Mouse (Mus musculus) neural tube, embryonic 12.5 days (tissue): Measurements from ENCODE around the gene Atp6v0a4. TPM values are rescaled to one million over a fixed set of nuclear protein-coding genes. Genes with fewer than 3 reads are reported as not detected.

Experiments
- ATAC-seq: fragments of 200-750 bp; cut with Nextera tagmentation; 2 replicates; pipeline ENCODE4 v1.8.0; 2017; ENCODE audit warnings: low read depth, mild to moderate bottlenecking, moderate TSS enrichment, moderate library complexity; ENCODE audit not compliant: low FRiP score
- H3K27ac ChIP-seq: fragments of 300-500 bp; sonication (generic); 2 replicates; pipeline ENCODE4 v1.5.1; 2016
- H3K27me3 ChIP-seq: fragments of 300-500 bp; sonication (generic); replicated peaks from 2 replicates; pipeline ENCODE4 v1.6.1; 2016; ENCODE audit warnings: mild to moderate bottlenecking
- H3K36me3 ChIP-seq: fragments of 300-500 bp; sonication (generic); 2 replicates; pipeline ENCODE4 v1.6.1; 2016; ENCODE audit warnings: mild to moderate bottlenecking
- H3K4me1 ChIP-seq: fragments of 300-500 bp; sonication (generic); 2 replicates; pipeline ENCODE4 v1.6.1; 2016
- H3K4me2 ChIP-seq: fragments of 300-500 bp; sonication (generic); replicated peaks from 2 replicates; pipeline ENCODE4 v1.6.1; 2016; ENCODE audit warnings: mild to moderate bottlenecking
- H3K4me3 ChIP-seq: fragments of 300-500 bp; sonication (generic); 2 replicates; pipeline ENCODE4 v1.5.1; 2016
- H3K9ac ChIP-seq: fragments of 300-500 bp; sonication (generic); 2 replicates; pipeline ENCODE4 v1.6.1; 2016; ENCODE audit warnings: mild to moderate bottlenecking
- H3K9me3 ChIP-seq: fragments of 300-500 bp; sonication (generic); 2 replicates; pipeline ENCODE4 v1.6.1; 2016; ENCODE audit warnings: mild to moderate bottlenecking
- WGBS: fragments of 180-500 bp; shearing (Covaris S2); methylation state at CpG from one replicate; pipeline ENCODE4 v1.1.7; 2016; 5-methylcytosine and 5-hydroxymethylcytosine counted together
- polyA plus RNA-seq: library from polyadenylated mRNA; unstranded; fragments of >200 nt; fragmentation: Nextera tagmentation; extraction: Ambion mirVana; gene quantifications from 2 replicates; pipeline ENCODE4 v1.2.1, GENCODE M21; 2016

Gene Atp6v0a4
- polyA plus RNA-seq, 1 experiment from 2014 or later = 0.15 TPM

DNA sequence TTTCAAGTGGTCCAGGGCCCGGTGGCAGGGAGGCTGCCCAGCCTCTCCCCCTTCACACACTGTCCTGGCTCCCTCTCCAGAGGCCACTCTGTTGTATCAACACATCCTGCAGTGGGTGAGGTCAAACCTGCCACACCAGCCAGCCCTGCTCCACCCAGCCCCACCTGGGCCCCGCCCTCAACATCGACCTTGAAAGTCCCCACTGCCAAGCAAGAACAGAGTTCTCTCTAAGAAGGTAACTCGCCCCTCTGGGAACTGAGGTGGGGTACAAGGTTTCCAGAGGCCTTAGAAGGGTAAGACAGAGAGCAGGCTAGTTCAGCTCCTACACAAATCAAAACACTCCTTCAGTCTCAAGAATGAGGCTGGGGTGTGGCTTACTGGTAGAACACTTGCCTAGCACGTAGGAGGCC is 27.4 kb downstream of the Atp6v0a4 start:
- ATAC-seq = no peak
- 72% methylated on average over 5 of the region's 5 CpGs for WGBS
- no peaks in the 10 kb centered on the region for H3K27me3 ChIP-seq
- H3K9me3 ChIP-seq = no peaks in the 10 kb centered on the region
- no peak overlapping the region for H3K4me2 ChIP-seq
- H3K27ac ChIP-seq = no peak overlapping the region
- H3K36me3 ChIP-seq = no peaks in the 10 kb centered on the region
- H3K9ac ChIP-seq = no peak overlapping the region
- H3K4me3 ChIP-seq = no peak overlapping the region
- H3K4me1 ChIP-seq = no peaks in the 10 kb centered on the region

DNA sequence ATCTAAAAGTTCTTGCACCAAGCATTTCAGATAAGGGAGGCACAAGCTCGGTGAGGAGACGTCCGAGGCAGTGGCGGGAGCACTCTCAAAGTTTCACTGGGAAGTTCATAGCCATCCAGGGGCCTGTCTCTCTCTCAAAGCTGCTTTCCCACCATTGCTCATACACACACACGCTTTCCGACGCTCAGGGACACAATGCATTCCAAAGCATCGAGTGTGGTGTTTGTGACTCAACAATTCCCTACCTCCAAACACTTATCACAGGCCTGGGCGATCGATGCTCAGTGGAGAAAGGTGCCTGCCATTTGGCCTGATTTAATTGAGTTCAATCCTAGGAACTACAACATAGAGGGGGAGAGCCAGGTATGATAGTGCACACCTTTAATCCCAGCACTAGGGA is 29.7 kb downstream of the Atp6v0a4 start:
- H3K4me2 ChIP-seq = no peak overlapping the region

DNA sequence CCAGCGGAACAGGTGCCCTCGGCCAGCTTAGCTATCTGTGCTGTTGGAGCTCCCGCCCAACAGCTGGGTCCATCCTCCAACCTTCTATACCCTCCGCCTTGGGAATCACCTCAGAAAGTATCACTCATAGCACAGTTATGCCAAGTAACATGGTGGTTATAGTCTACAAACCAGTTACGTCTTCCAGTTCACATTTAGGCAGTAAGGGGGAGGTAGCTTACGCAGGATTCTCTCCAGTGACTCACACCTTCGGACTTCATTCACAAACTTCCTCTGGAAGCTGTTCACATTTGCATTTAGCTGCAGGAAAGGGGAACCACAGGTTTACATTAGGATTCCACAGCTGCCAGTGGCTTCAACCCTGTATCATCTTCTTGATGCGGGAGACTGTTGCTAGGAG is 31.8 kb downstream of the Atp6v0a4 start:
- no peak for ATAC-seq
- H3K4me2 ChIP-seq = no peak overlapping the region
- 95% methylated on average over 8 of the region's 8 CpGs for WGBS

More for the DNA sequence above, 29.7 kb downstream of the Atp6v0a4 start:
- no peaks in the 10 kb centered on the region for H3K9me3 ChIP-seq
- no peak overlapping the region for H3K4me3 ChIP-seq
- no peak overlapping the region for H3K9ac ChIP-seq
- 90% methylated on average over 10 of the region's 10 CpGs for WGBS
- no peak overlapping the region for H3K27ac ChIP-seq
- no peaks in the 10 kb centered on the region for H3K27me3 ChIP-seq
- ATAC-seq = no peak
- no peaks in the 10 kb centered on the region for H3K36me3 ChIP-seq
- no peaks in the 10 kb centered on the region for H3K4me1 ChIP-seq

DNA sequence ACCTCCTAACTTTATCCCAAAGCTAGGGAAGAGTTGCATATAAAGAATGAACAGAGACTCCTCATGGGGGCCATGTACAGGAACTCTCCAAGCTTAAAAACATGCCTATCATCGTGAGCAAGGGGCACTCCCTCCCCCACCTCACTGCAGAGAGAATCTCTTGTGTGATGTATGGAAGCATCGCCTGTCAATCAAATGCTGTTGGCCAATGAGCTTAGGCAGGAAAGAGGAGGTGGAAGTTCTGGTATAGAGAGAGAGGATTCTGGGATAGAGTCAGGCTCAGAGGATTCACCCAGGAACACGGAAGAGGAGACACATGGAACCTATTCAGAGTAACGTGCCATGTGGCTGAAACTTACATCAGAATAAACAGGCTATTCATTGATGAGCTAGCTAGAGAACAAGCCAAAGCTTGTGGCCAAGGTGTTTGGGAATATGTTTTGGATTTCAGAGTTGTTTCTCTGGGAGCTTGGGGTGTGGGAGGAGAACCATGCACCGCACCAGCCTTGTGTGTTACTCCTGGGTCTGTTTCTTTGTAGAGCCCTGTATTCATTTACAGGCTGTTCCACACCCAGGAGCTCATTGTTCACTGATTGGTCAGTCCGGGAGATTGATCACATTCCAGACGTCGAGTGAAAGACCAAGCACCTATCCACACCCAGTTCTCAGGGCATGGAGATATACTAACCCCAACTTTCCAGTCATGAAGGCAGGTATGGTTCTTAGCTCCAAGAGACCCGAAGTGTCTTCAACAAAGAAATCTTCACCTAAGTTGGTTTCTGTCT is 37.0 kb downstream of the Atp6v0a4 start:
- WGBS = 84% methylated on average over 9 of the region's 9 CpGs
- Histone ChIP-seq H3K4me3 (no peak overlapping the region), H3K4me1 (no peaks in the 10 kb centered on the region), H3K9me3 (no peaks in the 10 kb centered on the region), H3K36me3 (no peaks in the 10 kb centered on the region), H3K9ac (no peak overlapping the region), H3K27me3 (no peaks in the 10 kb centered on the region), H3K4me2 (no peak overlapping the region), H3K27ac (no peak overlapping the region)
- ATAC-seq = no peak

More for the DNA sequence above, 31.8 kb downstream of the Atp6v0a4 start:
- Histone ChIP-seq H3K27ac (no peak overlapping the region), H3K4me3 (no peak overlapping the region), H3K9ac (no peak overlapping the region), H3K36me3 (no peaks in the 10 kb centered on the region), H3K4me1 (no peaks in the 10 kb centered on the region), H3K9me3 (no peaks in the 10 kb centered on the region), H3K27me3 (no peaks in the 10 kb centered on the region)

DNA sequence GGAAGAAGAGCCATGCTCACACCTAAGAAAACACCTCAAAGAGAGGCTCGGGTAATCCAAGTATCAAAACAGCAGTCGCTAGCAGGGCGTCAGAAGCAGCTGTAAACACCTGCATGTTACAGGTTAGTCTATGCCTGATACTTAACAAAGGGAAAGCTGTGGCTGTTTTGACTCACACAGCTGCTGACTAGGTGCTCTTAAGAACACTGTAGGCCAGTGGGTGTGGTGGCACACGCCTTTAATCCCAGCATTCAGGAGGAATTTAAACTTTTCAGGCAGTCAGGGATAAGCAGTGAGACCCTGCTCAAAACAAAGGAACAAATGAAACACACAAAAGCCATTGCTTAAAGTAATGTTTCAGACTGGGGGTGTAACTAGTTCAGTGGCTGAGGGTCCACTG is 41.2 kb downstream of the Atp6v0a4 start:
- H3K36me3 ChIP-seq = no peaks in the 10 kb centered on the region
- no peak for ATAC-seq
- no peak overlapping the region for H3K4me2 ChIP-seq
- H3K27ac ChIP-seq = no peak overlapping the region
- no peaks in the 10 kb centered on the region for H3K9me3 ChIP-seq
- H3K4me1 ChIP-seq = no peaks in the 10 kb centered on the region
- WGBS = 54% methylated on average over 4 of the region's 4 CpGs
- H3K4me3 ChIP-seq = no peak overlapping the region
- H3K27me3 ChIP-seq = no peaks in the 10 kb centered on the region
- H3K9ac ChIP-seq = no peak overlapping the region

DNA sequence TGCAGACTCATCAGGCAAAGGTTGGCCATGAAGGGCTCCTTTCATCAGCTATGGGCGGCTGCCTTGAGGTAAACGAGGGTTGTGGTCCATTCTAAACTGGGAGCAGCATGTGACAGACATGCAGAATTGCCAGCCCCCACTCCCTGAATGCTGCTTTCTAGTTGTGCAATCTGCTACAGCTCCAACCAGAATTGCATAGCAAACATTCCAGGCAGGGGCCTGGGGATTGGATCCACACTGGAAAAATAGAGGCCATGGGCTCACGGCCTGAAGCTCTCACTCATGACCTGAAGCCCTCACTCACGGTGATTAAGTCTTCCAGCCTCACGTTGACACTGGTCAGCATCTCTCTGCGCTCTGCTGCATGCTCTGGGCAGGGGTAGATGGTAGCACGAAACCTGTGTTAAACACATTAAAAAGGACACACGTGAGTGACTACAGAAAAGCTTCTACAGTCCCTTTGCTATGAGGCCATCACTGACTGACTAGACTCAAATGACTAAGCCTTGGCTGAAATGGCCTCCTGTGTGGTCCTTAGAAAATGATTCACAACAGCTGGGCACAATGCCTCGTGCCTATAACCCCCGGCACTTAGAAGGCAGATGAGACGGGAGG is 42.6 kb downstream of the Atp6v0a4 start:
- Histone ChIP-seq H3K27ac (no peak overlapping the region), H3K9ac (no peak overlapping the region), H3K4me2 (no peak overlapping the region), H3K36me3 (no peaks in the 10 kb centered on the region), H3K4me1 (no peaks in the 10 kb centered on the region), H3K4me3 (no peak overlapping the region), H3K9me3 (no peaks in the 10 kb centered on the region), H3K27me3 (no peaks in the 10 kb centered on the region)
- no peak for ATAC-seq
- WGBS = 64% methylated on average over 11 of the region's 11 CpGs

DNA sequence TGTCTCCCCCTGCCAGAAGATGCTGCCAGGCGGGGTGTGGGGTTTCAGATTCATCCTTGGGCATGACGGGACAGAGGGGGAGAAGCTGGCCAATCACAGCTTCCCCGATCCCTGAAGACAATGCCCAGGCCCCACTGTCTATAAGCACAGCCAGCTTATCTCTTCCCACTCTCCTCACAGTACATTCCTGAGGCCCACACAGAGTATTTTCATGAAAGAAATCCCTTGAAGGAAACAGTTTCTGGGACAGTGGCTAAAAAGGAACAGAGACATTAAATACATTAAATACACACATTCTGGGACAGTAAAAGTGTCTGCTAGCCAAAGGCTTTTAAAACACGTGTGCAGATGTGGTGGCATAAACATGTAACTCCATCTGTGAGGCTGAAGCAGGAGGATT is 44.0 kb downstream of the Atp6v0a4 start:
- Histone ChIP-seq H3K9ac (no peak overlapping the region), H3K4me3 (no peak overlapping the region), H3K36me3 (no peaks in the 10 kb centered on the region), H3K9me3 (no peaks in the 10 kb centered on the region), H3K27ac (no peak overlapping the region), H3K27me3 (no peaks in the 10 kb centered on the region), H3K4me2 (no peak overlapping the region), H3K4me1 (no peaks in the 10 kb centered on the region)
- WGBS = 72% methylated on average over 4 of the region's 4 CpGs
- no peak for ATAC-seq

DNA sequence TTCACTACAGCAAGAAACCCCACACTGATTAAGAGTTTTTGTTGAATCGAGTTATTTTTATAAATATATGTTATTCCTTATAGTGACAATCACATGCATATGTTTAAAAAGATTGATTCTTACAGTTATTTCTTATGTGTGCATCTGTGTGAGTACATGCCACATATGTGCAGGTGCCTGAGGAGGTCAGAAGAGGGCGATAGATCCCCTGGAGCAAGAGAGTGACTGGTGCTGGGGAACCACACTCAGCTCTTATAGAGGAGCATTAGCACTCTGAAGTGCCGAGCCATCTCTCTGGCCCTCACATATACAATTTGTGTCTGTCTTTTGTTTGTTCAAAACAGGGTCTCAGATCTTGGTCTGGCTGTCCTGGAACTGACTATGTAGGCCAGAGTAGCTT is 50.8 kb downstream of the Atp6v0a4 start:
- H3K27me3 ChIP-seq = no peaks in the 10 kb centered on the region
- H3K4me3 ChIP-seq = no peak overlapping the region
- H3K4me2 ChIP-seq = no peak overlapping the region
- WGBS = 89% methylated on average over 3 of the region's 3 CpGs
- no peak overlapping the region for H3K9ac ChIP-seq
- 0 out of 2 replicates have a peak, but pooled peaks cover 4% of the 10 kb centered on the region for H3K9me3 ChIP-seq
- no peak overlapping the region for H3K27ac ChIP-seq
- ATAC-seq = no peak
- H3K4me1 ChIP-seq = no peaks in the 10 kb centered on the region; the same call in 1 of the 2 replicates
- no peaks in the 10 kb centered on the region for H3K36me3 ChIP-seq

DNA sequence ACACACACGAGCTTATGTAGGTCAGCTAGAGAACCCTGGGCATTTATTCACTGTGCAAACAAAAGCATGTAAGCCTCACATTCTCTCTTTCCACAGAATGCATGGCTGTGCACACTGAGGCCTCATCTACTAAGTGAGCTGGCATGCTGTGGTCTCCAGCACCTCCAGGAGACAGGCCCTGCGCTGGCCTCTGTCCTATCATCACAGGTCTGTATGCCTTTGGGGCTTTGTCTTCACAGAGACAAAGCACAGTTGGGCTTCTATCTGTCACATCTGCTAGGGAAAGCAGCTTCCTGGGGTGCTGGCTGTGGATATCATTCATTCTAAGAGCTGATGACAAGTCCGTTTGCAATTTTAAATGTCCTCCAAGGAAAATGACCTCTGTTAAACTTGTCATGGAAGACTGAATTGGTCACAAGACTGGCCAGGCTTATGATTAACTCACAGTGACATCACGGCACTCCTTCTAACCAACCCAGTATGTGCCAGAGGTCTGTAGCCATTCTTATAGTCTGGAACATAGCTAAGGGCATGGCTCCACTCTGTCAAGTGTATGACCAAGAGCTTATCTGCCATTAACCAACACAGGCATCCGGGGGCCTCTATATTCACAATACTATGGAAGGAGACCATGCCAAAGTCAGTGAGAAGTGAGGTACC is 52.1 kb downstream of the Atp6v0a4 start:
- ATAC-seq = no peak
- Histone ChIP-seq H3K4me2 (no peak overlapping the region), H3K4me3 (no peak overlapping the region), H3K27ac (no peak overlapping the region), H3K9ac (no peak overlapping the region), H3K27me3 (no peaks in the 10 kb centered on the region), H3K9me3 (0 out of 2 replicates have a peak, but pooled peaks cover 4% of the 10 kb centered on the region), H3K36me3 (no peaks in the 10 kb centered on the region), H3K4me1 (no peaks in the 10 kb centered on the region; the same call in 1 of the 2 replicates)
- 69% methylated on average over 5 of the region's 5 CpGs for WGBS

DNA sequence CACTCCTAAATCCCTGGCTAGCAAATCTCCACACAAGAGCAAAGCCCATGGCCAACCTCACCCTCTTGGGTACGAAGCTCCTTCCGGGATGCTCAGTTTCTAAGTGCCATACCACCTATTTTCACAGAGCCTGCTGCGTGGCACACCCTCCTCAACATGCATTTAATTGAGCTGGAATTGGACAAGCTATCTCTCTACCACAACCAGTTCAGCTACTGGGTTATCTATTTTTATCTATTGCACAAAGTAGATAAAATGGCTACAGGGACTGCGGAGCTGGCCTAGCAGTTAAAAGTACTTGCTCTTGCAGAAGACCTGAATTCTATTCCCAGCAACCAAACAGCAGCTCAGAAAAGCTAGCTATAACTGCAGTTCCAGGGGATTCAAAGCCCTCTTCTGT is 53.1 kb downstream of the Atp6v0a4 start:
- no peak overlapping the region for H3K4me2 ChIP-seq
- H3K36me3 ChIP-seq = no peaks in the 10 kb centered on the region
- H3K4me1 ChIP-seq = no peaks in the 10 kb centered on the region; the same call in 1 of the 2 replicates
- H3K4me3 ChIP-seq = no peak overlapping the region
- ATAC-seq = no peak
- no peaks in the 10 kb centered on the region for H3K27me3 ChIP-seq
- 0 out of 2 replicates have a peak, but pooled peaks cover 4% of the 10 kb centered on the region for H3K9me3 ChIP-seq
- H3K9ac ChIP-seq = no peak overlapping the region
- no peak overlapping the region for H3K27ac ChIP-seq
- WGBS = 95% methylated on average over 4 of the region's 4 CpGs

DNA sequence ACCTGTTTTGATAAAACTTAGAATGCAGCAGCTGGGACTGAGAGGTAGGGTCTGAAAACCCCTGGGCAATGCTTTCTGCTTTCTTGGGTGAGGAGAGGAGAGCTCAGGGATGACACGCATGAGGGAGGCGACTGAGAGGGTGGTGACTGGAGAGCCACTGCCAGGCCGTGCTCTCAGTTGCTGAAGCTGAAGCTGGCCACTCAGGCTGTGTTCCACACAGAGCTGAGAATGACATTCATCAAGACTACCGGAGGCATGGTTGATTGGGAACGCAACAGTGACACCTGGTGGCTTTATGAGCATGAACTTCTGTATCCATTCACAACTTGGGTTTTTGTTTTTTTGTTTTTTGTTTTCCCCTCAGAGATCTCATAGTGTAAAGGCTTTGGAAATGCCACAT is 58.2 kb downstream of the Atp6v0a4 start:
- H3K9ac ChIP-seq = no peak overlapping the region
- H3K4me2 ChIP-seq = no peak overlapping the region
- WGBS = 7% methylated on average over 5 of the region's 5 CpGs
- H3K4me3 ChIP-seq = no peak overlapping the region
- 0 out of 2 replicates have a peak, but pooled peaks cover 7% of the 10 kb centered on the region for H3K9me3 ChIP-seq
- no peaks in the 10 kb centered on the region for H3K36me3 ChIP-seq
- ATAC-seq = peak; percentile 94
- H3K27me3 ChIP-seq = no peaks in the 10 kb centered on the region
- H3K4me1 ChIP-seq = no peaks in the 10 kb centered on the region
- no peak overlapping the region for H3K27ac ChIP-seq

DNA sequence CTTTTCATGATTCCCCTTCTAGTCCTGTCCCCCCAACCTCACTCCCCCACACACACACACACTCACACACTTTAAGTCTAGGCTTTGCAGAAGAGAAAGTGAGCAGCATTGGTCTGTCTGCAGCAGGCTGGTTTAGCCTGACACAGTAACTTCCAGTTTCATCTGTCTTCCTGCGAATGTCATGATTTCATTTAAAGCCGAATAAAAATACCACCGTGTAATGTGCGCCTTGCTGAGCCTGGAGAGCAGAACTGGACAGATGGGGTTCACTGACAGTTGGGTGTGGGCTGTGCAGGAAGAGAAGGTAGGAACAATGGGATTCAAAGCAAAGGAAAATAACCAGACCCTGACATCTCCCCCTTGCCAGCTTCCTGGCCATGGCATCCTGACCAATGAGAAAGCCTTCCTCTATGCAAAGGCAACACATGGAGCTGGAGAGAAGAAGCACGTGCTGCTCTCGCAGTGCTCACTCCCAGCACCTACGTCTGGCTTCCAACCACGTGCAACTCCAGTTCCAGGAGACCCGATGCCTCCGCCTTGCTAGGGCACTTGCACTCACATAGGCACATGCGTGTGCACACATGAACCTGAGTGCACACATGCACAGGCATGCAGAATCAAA is 58.8 kb downstream of the Atp6v0a4 start:
- ATAC-seq = peak; percentile 71; the same call in 1 of the 2 replicates
- WGBS = 76% methylated on average over 11 of the region's 11 CpGs
- H3K4me2 ChIP-seq = no peak overlapping the region
- H3K9me3 ChIP-seq = 0 out of 2 replicates have a peak, but pooled peaks cover 7% of the 10 kb centered on the region
- no peak overlapping the region for H3K9ac ChIP-seq
- no peak overlapping the region for H3K4me3 ChIP-seq
- no peaks in the 10 kb centered on the region for H3K4me1 ChIP-seq
- no peak overlapping the region for H3K27ac ChIP-seq
- H3K27me3 ChIP-seq = no peaks in the 10 kb centered on the region
- no peaks in the 10 kb centered on the region for H3K36me3 ChIP-seq
